Mouse (Mus musculus): Measurements from ENCODE around the gene Awat2. TPM values are rescaled to one million over a fixed set of nuclear protein-coding genes. Genes with fewer than 3 reads are reported as not detected.
"Not testable (repeated sequence)": the region's sequence is repeated elsewhere in the genome, so short reads cannot be mapped to it uniquely, and the experiment has no call there.

Gene Awat2
- polyA plus RNA-seq (2012; rRNA removed): 0.17 and 0.31 TPM in 2 replicates

DNA sequence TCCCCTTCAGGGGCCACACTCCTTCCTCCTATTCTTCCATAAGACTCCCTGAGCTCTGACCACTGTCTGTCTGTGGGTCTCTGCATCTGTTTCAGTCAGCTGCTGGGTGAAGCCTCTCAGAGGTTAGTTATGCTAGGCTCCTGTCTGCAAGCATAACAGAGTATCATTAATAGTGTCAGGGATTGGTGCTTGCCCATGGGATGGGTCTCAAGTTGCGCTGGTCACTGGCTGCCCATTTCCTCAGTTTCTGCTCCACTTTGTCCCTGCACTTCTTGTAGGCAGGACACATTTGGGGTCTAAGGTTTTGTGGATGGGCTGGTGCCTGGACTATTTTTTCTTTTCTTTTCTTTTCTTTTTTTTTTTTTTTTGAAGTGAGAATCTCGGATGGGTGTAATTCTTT is at the start of gene Awat2:
TSS of gene Awat2 (minus strand) at position 101 of the 400 bp plus-strand sequence.
- not testable (repeated sequence) for H3K4me3 ChIP-seq (ENCODE audit: insufficient read depth, low read length); H3K27ac ChIP-seq (ENCODE audit: insufficient read depth, low read length); H3K4me1 ChIP-seq (ENCODE audit: control insufficient read depth, insufficient read depth, low read length)

GRCm38 (mm10) chrX:100480317-100480716 is 37.8 kb upstream of the Awat2 start:
- H3K4me3 ChIP-seq (ENCODE audit: insufficient read depth, low read length): no peak overlapping the region
- TF ChIP-seq POLR2A (IDR thresholded peaks at IDR 0.05; ENCODE audit: extremely low read depth, insufficient read depth, low read length) (no peak), CTCF (IDR thresholded peaks at IDR 0.05; ENCODE audit: extremely low read depth, insufficient read depth, low read length) (peak; percentile 50)
- no peaks in the 10 kb centered on the region for H3K4me1 ChIP-seq (ENCODE audit: control insufficient read depth, insufficient read depth, low read length)
- no peak overlapping the region for H3K27ac ChIP-seq (ENCODE audit: insufficient read depth, low read length)

DNA sequence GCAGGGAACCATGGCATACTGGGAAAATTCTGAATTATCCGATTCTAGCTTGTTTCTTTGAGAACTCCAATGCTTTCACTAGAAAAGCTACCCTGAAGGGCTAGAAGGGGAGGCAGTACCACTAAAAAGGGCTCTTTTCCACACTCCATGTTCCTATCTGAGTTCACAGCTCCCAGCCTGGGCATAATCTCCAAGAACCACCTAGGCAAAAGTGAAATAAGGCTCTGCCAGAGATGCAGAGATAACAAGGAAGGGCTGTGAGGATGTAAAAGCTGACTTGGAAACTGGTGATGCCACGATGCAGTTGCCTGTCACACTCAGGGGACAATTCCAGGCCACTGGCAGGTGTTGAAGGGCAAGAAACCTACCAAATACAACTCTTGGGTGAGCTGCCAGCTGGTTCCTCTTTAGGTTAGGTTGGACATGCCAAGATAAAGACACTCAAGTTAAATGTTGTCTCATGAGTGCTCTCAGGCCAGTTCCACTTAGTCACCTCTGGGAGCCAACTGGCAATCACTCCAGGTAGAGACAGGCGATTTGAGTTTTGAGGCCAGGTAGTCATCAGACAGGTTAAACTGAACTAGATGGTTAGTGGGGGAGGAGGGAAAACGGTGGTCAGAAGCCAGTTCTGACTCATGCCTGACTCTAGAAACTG is 33.2 kb upstream of the Awat2 start:
- no peaks in the 10 kb centered on the region for H3K4me1 ChIP-seq (ENCODE audit: control insufficient read depth, insufficient read depth, low read length)
- no peak for TF ChIP-seq POLR2A (IDR thresholded peaks at IDR 0.05; ENCODE audit: extremely low read depth, insufficient read depth, low read length)
- no peak for TF ChIP-seq CTCF (IDR thresholded peaks at IDR 0.05; ENCODE audit: extremely low read depth, insufficient read depth, low read length)
- no peak overlapping the region for H3K4me3 ChIP-seq (ENCODE audit: insufficient read depth, low read length)
- no peak overlapping the region for H3K27ac ChIP-seq (ENCODE audit: insufficient read depth, low read length)

- no peak overlapping the region for H3K27ac ChIP-seq (ENCODE audit: insufficient read depth, low read length)
- H3K4me1 ChIP-seq (ENCODE audit: control insufficient read depth, insufficient read depth, low read length): no peaks in the 10 kb centered on the region
- TF ChIP-seq POLR2A (IDR thresholded peaks at IDR 0.05; ENCODE audit: extremely low read depth, insufficient read depth, low read length) (no peak), CTCF (IDR thresholded peaks at IDR 0.05; ENCODE audit: extremely low read depth, insufficient read depth, low read length) (no peak)
- H3K4me3 ChIP-seq (ENCODE audit: insufficient read depth, low read length): no peak overlapping the region
Observed at GRCm38 (mm10) chrX:100471491-100471890, 29.0 kb upstream of the Awat2 start.

DNA sequence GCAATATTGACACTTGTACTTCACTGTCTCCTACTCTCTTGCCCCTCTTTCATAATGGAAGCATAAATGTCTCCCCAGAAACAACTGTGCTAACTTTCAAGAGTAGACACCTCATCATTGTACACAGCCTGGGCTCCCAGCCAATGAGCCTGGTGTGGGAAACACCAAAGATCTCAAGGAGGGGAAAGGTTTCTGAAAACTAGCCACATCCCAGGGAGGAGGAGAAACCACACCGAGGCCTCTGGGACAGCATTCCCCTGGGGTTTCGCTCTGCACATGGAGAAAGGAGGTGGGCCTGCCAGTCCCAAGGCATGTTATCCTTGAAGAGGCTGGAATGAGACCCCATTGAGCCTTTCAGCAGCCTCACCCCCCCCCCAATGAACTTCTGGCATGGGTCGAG is 27.6 kb upstream of the Awat2 start:
- Histone ChIP-seq H3K27ac (ENCODE audit: insufficient read depth, low read length) (no peak overlapping the region), H3K4me1 (ENCODE audit: control insufficient read depth, insufficient read depth, low read length) (no peaks in the 10 kb centered on the region), H3K4me3 (ENCODE audit: insufficient read depth, low read length) (no peak overlapping the region)
- TF ChIP-seq CTCF (IDR thresholded peaks at IDR 0.05; ENCODE audit: extremely low read depth, insufficient read depth, low read length) (no peak), POLR2A (IDR thresholded peaks at IDR 0.05; ENCODE audit: extremely low read depth, insufficient read depth, low read length) (no peak)

- Histone ChIP-seq H3K27ac (ENCODE audit: insufficient read depth, low read length) (no peak overlapping the region), H3K4me1 (ENCODE audit: control insufficient read depth, insufficient read depth, low read length) (no peaks in the 10 kb centered on the region), H3K4me3 (ENCODE audit: insufficient read depth, low read length) (no peak overlapping the region)
- TF ChIP-seq CTCF (IDR thresholded peaks at IDR 0.05; ENCODE audit: extremely low read depth, insufficient read depth, low read length): no peak
- no peak for TF ChIP-seq POLR2A (IDR thresholded peaks at IDR 0.05; ENCODE audit: extremely low read depth, insufficient read depth, low read length)
Observed at GRCm38 (mm10) chrX:100468047-100468446, 25.5 kb upstream of the Awat2 start.

DNA sequence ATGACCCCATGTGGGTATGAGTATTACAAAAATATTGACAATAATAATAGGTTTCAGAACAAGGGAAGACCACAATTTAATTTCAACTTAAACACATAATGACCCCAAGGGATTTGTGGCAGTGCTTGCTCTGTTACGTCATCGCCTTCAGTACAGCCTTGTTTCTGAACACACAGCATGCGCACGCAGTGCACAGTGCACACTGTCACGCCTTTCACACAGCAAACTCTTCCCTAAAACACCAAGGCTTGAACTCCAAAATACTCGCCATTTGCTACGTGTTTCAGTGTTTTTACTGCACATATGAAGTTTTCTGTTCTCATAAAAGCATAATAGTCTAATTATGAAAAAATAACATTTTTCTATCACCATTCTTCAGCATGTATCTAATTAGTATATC is 1.0 kb upstream of the Awat2 start:
- no peak for TF ChIP-seq POLR2A (IDR thresholded peaks at IDR 0.05; ENCODE audit: extremely low read depth, insufficient read depth, low read length)
- TF ChIP-seq CTCF (IDR thresholded peaks at IDR 0.05; ENCODE audit: extremely low read depth, insufficient read depth, low read length): no peak
- Histone ChIP-seq H3K4me1 (ENCODE audit: control insufficient read depth, insufficient read depth, low read length) (no peaks in the 10 kb centered on the region), H3K27ac (ENCODE audit: insufficient read depth, low read length) (no peak overlapping the region), H3K4me3 (ENCODE audit: insufficient read depth, low read length) (no peak overlapping the region)

GRCm38 (mm10) chrX:100432311-100432710 is 10.2 kb downstream of the Awat2 start:
- Histone ChIP-seq H3K4me3 (ENCODE audit: insufficient read depth, low read length) (no peak overlapping the region), H3K4me1 (ENCODE audit: control insufficient read depth, insufficient read depth, low read length) (no peaks in the 10 kb centered on the region), H3K27ac (ENCODE audit: insufficient read depth, low read length) (no peak overlapping the region)
- no peak for TF ChIP-seq CTCF (IDR thresholded peaks at IDR 0.05; ENCODE audit: extremely low read depth, insufficient read depth, low read length)
- TF ChIP-seq POLR2A (IDR thresholded peaks at IDR 0.05; ENCODE audit: extremely low read depth, insufficient read depth, low read length): no peak

DNA sequence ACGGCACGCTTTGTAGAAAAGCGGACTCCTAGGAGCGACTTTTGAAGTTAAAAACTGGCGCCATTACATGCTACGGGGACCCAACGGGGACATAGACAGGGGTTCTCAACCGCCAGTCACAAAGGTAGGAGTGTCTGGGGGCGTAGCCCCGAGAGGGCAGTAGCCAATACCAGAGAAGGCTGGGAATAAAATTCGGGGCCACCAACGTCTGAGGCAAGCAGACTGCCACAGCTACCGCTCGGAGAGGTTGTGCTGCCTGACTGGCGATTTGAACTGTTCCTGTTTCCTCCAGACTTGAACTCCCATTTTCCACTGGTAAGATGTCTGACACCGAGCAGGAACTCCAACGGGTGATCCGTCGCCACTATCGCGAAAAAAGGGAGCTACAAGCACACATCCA is 13.8 kb downstream of the Awat2 start, which contains the start of gene Otud6a:
TSS of gene Otud6a (plus strand) at position 321 of the 400 bp plus-strand sequence.
- Histone ChIP-seq H3K27ac (ENCODE audit: insufficient read depth, low read length) (no peak within 1 kb of the TSS), H3K4me1 (ENCODE audit: control insufficient read depth, insufficient read depth, low read length) (no peaks in the 10 kb centered on the region), H3K4me3 (ENCODE audit: insufficient read depth, low read length) (no peak within 1 kb of the TSS)
- TF ChIP-seq CTCF (IDR thresholded peaks at IDR 0.05; ENCODE audit: extremely low read depth, insufficient read depth, low read length) (no peak), POLR2A (IDR thresholded peaks at IDR 0.05; ENCODE audit: extremely low read depth, insufficient read depth, low read length) (no peak)

DNA sequence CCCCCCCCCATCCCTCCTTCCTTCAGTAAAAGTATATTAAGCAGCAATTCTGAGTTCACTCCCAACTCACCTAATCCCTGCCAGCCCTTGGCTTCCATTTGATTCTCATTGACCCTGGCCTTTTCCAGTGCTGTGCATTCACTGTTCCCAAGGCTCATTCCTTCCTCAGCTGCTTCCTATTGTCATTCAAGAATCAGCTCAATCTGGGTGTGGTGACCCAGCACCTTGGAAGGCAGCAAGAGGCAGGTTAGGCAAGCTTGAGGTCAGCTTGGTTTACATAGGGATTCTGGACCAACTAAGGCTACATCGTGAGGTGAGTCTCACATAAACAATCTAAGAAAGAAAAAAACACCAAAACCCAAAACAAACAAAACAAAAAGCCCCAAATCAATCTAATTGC is 33.3 kb downstream of the Awat2 start:
- no peak overlapping the region for H3K4me3 ChIP-seq (ENCODE audit: insufficient read depth, low read length)
- no peak overlapping the region for H3K27ac ChIP-seq (ENCODE audit: insufficient read depth, low read length)
- TF ChIP-seq POLR2A (IDR thresholded peaks at IDR 0.05; ENCODE audit: extremely low read depth, insufficient read depth, low read length) (no peak), CTCF (IDR thresholded peaks at IDR 0.05; ENCODE audit: extremely low read depth, insufficient read depth, low read length) (no peak)
- no peaks in the 10 kb centered on the region for H3K4me1 ChIP-seq (ENCODE audit: control insufficient read depth, insufficient read depth, low read length)
